Mouse (Mus musculus) limb, embryonic 12.5 days (tissue): ENCODE data around the gene Zfp607a. TPM values are rescaled to one million over a fixed set of nuclear protein-coding genes. Genes with fewer than 3 reads are reported as not detected.
A peak's percentile ranks its signal among the peaks of the same experiment; 100 is the strongest.

Source experiments
- ATAC-seq: fragments of 200-750 bp; cut with Nextera tagmentation; 2 replicates; pipeline ENCODE4 v1.8.0; 2017; ENCODE audit warnings: low read depth, moderate TSS enrichment; ENCODE audit not compliant: insufficient number of reproducible peaks, insufficient read depth, low FRiP score, low TSS enrichment
- H3K27ac ChIP-seq: fragments of 300-500 bp; sonication (generic); 2 replicates; pipeline ENCODE4 v1.5.1; 2016; ENCODE audit warnings: mild to moderate bottlenecking, moderate library complexity
- H3K27me3 ChIP-seq: fragments of 300-500 bp; sonication (generic); 2 replicates; pipeline ENCODE4 v1.6.1; 2016; ENCODE audit warnings: mild to moderate bottlenecking, moderate library complexity
- H3K36me3 ChIP-seq: fragments of 300-500 bp; sonication (generic); 2 replicates; pipeline ENCODE4 v1.6.1; 2016; ENCODE audit warnings: mild to moderate bottlenecking, moderate library complexity
- H3K4me1 ChIP-seq: fragments of 300-500 bp; sonication (generic); replicated peaks from 2 replicates; pipeline ENCODE4 v1.6.1; 2016
- H3K4me2 ChIP-seq: fragments of 300-500 bp; sonication (generic); 2 replicates; pipeline ENCODE4 v1.6.1; 2016; ENCODE audit warnings: mild to moderate bottlenecking, moderate library complexity
- H3K4me3 ChIP-seq: fragments of 300-500 bp; sonication (generic); replicated peaks from 2 replicates; pipeline ENCODE4 v1.5.1; 2016; ENCODE audit warnings: mild to moderate bottlenecking
- H3K9ac ChIP-seq: fragments of 300-500 bp; sonication (generic); replicated peaks from 2 replicates; pipeline ENCODE4 v1.6.1; 2016; ENCODE audit warnings: mild to moderate bottlenecking, moderate library complexity
- H3K9me3 ChIP-seq: fragments of 300-500 bp; sonication (generic); 2 replicates; pipeline ENCODE4 v1.6.1; 2016; ENCODE audit warnings: mild to moderate bottlenecking, moderate library complexity
- WGBS: fragments of 180-500 bp; shearing (Covaris S2); methylation state at CpG from one replicate; pipeline ENCODE4 v1.1.7; 2016; 5-methylcytosine and 5-hydroxymethylcytosine counted together
- polyA plus RNA-seq: library from polyadenylated mRNA; unstranded; fragments of >200 nt; fragmentation: Nextera tagmentation; extraction: Ambion mirVana; gene quantifications from 2 replicates; pipeline ENCODE4 v1.2.1, GENCODE M21; 2016

The Zfp607a gene
- polyA plus RNA-seq = 4.4 and 4.8 TPM in 2 replicates

- 92% methylated on average over 1 of the region's 1 CpGs for WGBS
These were observed at the start of gene Zfp607a for GRCm38 (mm10) chr7:27857227-27857626. Gene Zfp607a (plus strand): TSS chr7:27857527.

GRCm38 (mm10) chr7:27818526-27819110, 38.7 kb upstream of the Zfp607a start:
- peaks cover 68% of the 10 kb centered on the region for H3K36me3 ChIP-seq
- no peak overlapping the region for H3K4me2 ChIP-seq
- no peaks in the 10 kb centered on the region for H3K27me3 ChIP-seq
- no peaks in the 10 kb centered on the region for H3K4me1 ChIP-seq
- 91% methylated on average over 7 of the region's 7 CpGs for WGBS
- H3K9me3 ChIP-seq = no peaks in the 10 kb centered on the region
- H3K27ac ChIP-seq = no peak overlapping the region
- H3K9ac ChIP-seq = no peak overlapping the region
- ATAC-seq = no peak
- H3K4me3 ChIP-seq = no peak overlapping the region

More at GRCm38 (mm10) chr7:27857227-27857626, at the start of gene Zfp607a:
- H3K9me3 ChIP-seq = peaks cover 5% of the 10 kb centered on the region; the same call in 1 of the 2 replicates
- H3K27me3 ChIP-seq = no peaks in the 10 kb centered on the region
- peaks cover 7% of the 10 kb centered on the region; the same call in 1 of the 2 replicates for H3K4me1 ChIP-seq
- no peak within 1 kb of the TSS for H3K9ac ChIP-seq
- no peak within 1 kb of the TSS for H3K4me3 ChIP-seq
- H3K27ac ChIP-seq = no peak within 1 kb of the TSS
- H3K4me2 ChIP-seq = no peak within 1 kb of the TSS
- ATAC-seq = no peak
- peaks cover 23% of the 10 kb centered on the region for H3K36me3 ChIP-seq

GRCm38 (mm10) chr7:27822611-27823010, 34.7 kb upstream of the Zfp607a start:
- no peaks in the 10 kb centered on the region for H3K27me3 ChIP-seq
- ATAC-seq = no peak
- H3K9me3 ChIP-seq = peaks cover 16% of the 10 kb centered on the region
- no peak overlapping the region for H3K4me2 ChIP-seq
- H3K36me3 ChIP-seq = peaks cover 43% of the 10 kb centered on the region
- H3K27ac ChIP-seq = no peak overlapping the region
- H3K4me3 ChIP-seq = no peak overlapping the region
- H3K4me1 ChIP-seq = no peaks in the 10 kb centered on the region
- no peak overlapping the region for H3K9ac ChIP-seq

DNA sequence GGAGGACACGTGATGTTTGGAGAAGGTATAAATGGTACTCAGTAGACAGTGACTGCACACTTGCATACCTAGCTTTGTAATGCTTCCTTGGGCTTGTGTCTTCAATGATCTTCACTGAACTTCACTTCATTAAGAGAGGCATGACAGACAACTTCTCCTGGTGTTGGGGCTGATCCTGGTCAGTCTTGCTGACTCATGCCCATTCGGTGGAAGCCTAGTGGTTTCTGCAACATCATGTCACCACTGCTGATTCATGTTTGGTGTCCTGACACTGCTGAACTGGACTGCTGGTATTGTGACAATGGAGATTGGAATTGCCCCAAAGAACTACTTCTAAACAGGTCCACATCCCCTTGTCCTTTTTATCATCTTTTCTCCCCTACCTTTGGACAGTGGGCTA, 23.2 kb upstream of the Zfp607a start:
- Histone ChIP-seq H3K4me2 (no peak overlapping the region), H3K27me3 (no peaks in the 10 kb centered on the region), H3K9ac (no peak overlapping the region), H3K4me3 (no peak overlapping the region), H3K4me1 (peaks cover 3% of the 10 kb centered on the region), H3K36me3 (no peaks in the 10 kb centered on the region), H3K9me3 (no peaks in the 10 kb centered on the region), H3K27ac (no peak overlapping the region)
- no peak for ATAC-seq
- WGBS = 80% methylated on average over 2 of the region's 2 CpGs

GRCm38 (mm10) chr7:27837896-27838295, 19.4 kb upstream of the Zfp607a start:
- peak overlapping the region; percentile 57 for H3K4me3 ChIP-seq
- ATAC-seq = no peak
- 34% methylated on average over 6 of the region's 6 CpGs for WGBS

GRCm38 (mm10) chr7:27838323-27839249, 18.7 kb upstream of the Zfp607a start, which contains the start of gene Zfp59:
Gene Zfp59 (plus strand): TSS chr7:27838607.
- ATAC-seq = peak; percentile 90
- Histone ChIP-seq H3K4me2 (peak within 1 kb of the TSS; percentile 62), H3K36me3 (0 out of 2 replicates have a peak, but pooled peaks cover under 1% of the 10 kb centered on the region), H3K27ac (peak within 1 kb of the TSS; percentile 82), H3K4me1 (peaks cover 5% of the 10 kb centered on the region), H3K9ac (peak within 1 kb of the TSS; percentile 64), H3K27me3 (no peaks in the 10 kb centered on the region), H3K4me3 (peak within 1 kb of the TSS; percentile 57), H3K9me3 (no peaks in the 10 kb centered on the region)
- WGBS = 3% methylated on average over 34 of the region's 34 CpGs

More at GRCm38 (mm10) chr7:27837896-27838295, 19.4 kb upstream of the Zfp607a start:
- peaks cover 5% of the 10 kb centered on the region for H3K4me1 ChIP-seq
- no peaks in the 10 kb centered on the region for H3K27me3 ChIP-seq
- H3K4me2 ChIP-seq = peak overlapping the region; percentile 62
- no peaks in the 10 kb centered on the region for H3K9me3 ChIP-seq
- peak overlapping the region; percentile 64 for H3K9ac ChIP-seq
- no peaks in the 10 kb centered on the region for H3K36me3 ChIP-seq
- peak overlapping the region; percentile 82 for H3K27ac ChIP-seq

DNA sequence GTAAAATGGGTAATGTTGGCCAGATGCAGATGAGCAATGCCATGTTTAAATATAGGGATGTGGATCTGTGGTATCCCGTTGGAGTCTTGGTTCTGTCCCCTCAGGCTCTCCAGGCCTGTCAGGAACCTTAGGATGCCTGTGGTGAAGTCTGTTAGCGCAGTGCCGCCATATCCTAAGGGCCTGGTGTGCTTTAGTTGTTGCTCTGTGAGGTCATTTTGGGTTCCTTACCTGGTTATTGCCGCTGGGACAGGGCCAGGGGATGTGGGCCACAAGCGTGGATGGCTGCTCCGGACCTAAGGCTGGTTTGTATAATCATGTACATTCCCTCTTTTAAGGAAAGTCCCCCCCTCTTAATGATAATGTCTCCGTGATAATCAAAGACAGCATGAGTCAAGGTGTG, 17.7 kb upstream of the Zfp607a start:
- Histone ChIP-seq H3K4me3 (peak overlapping the region; percentile 57; the same call in 1 of the 2 replicates), H3K36me3 (peaks cover 6% of the 10 kb centered on the region), H3K4me1 (peaks cover 5% of the 10 kb centered on the region), H3K9me3 (no peaks in the 10 kb centered on the region), H3K27me3 (no peaks in the 10 kb centered on the region), H3K27ac (no peak overlapping the region), H3K4me2 (peak overlapping the region; percentile 62), H3K9ac (no peak overlapping the region)
- no peak for ATAC-seq
- 94% methylated on average over 7 of the region's 7 CpGs for WGBS

GRCm38 (mm10) chr7:27840104-27840503, 17.2 kb upstream of the Zfp607a start:
- Histone ChIP-seq H3K9ac (no peak overlapping the region), H3K27me3 (no peaks in the 10 kb centered on the region), H3K4me1 (peaks cover 5% of the 10 kb centered on the region), H3K4me3 (no peak overlapping the region), H3K36me3 (peaks cover 11% of the 10 kb centered on the region), H3K4me2 (no peak overlapping the region), H3K27ac (no peak overlapping the region), H3K9me3 (no peaks in the 10 kb centered on the region)
- 90% methylated on average over 6 of the region's 6 CpGs for WGBS
- ATAC-seq = no peak

DNA sequence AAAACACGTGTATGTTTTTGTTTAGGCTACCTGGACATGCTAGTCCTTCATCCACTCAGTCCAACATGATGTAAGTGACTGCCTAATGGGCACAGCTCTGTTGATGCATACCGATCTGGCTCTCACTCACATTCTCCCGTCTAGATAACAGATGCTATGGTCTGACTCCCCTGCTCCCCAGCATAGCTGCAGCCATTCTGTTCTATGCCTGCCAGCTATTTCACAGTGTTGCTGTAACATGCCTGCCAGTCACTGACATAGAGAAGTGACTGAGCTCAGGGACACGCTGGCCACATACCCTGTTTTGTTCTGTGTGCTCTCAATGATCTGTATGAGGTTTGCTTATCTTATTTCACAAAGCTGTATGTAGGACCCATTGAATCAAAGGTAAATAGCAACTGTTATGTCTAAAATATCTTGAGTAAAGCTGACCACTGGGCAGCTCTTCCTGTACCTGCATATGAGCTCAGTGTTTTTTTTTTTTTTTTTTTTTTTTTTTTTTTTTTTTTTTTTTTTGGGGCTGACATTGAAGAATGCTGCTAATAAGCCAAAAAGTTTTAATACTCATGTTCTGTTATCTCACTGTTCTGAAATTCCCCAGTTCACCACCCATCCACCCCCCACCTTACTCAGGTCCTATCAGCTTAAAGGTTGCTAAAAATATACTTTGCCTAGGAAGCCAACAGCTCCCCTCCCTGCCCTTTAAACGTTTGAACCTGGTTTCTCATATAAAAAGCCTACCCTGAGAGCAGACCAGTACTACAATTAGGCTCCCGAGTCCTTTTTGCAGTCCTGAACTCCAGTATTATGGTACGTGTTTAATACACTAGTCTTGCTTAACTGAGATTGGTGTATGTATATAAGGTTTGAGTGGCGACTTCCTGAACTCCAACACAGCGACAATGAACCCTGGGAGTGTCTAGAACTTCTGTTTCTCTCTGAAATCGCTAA, 2.2 kb downstream of the Zfp607a start:
- no peaks in the 10 kb centered on the region for H3K27me3 ChIP-seq
- WGBS = 30% methylated on average over 10 of the region's 10 CpGs
- peaks cover 19% of the 10 kb centered on the region for H3K36me3 ChIP-seq
- H3K27ac ChIP-seq = peak overlapping the region; percentile 73; the same call in 1 of the 2 replicates
- H3K4me1 ChIP-seq = peaks cover 7% of the 10 kb centered on the region; the same call in 1 of the 2 replicates
- 0 out of 2 replicates have a peak, but pooled peaks have one; percentile 8 for ATAC-seq
- peak overlapping the region; percentile 80 for H3K4me2 ChIP-seq
- peak overlapping the region; percentile 60 for H3K4me3 ChIP-seq
- H3K9ac ChIP-seq = peak overlapping the region; percentile 76
- peaks cover 5% of the 10 kb centered on the region; the same call in 1 of the 2 replicates for H3K9me3 ChIP-seq

DNA sequence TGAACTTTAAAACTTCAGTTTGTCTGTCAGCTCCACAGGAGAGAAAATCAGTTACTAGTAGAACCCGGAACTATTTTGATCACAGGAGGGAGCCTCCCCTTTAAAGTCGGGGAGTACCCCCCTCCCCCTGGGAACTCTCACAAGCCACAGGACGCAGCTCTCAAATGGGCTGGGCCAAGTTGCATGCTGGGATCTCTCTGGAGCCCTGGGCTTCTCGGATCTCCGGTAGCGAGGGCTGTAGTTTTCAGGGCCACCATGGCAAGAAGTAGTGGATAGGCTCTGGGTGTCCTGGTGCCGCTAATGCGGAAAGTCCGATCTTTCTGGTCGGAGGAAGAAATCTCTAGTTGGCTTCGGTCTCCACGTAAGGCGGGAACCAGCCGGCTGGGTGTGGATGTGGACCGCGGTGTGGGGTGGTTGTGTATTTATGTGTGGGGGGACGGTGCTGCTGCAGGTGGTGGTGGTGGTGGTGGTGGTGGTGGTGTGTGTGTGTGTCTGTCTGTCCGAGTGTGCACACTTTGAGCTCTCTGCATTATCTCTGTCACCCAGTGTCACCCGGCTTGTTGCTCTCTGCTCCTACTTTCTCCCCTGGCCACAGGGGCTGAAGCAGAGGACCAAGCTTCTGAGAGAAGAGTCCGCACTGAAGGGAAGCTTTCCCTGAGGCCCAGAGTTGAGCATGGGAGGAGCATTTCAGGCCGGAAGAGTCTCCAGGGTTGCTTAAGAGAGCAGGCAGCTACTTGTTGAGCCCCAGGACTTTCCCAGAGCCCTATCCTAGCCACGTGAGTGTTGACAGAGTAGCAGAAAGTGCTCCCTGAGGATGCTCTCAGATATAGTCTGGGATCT, 3.3 kb downstream of the Zfp607a start:
- Histone ChIP-seq H3K9me3 (peaks cover 5% of the 10 kb centered on the region; the same call in 1 of the 2 replicates), H3K4me1 (peaks cover 7% of the 10 kb centered on the region; the same call in 1 of the 2 replicates), H3K4me2 (peak overlapping the region; percentile 80), H3K4me3 (peak overlapping the region; percentile 60), H3K27me3 (no peaks in the 10 kb centered on the region), H3K27ac (peak overlapping the region; percentile 73), H3K9ac (peak overlapping the region; percentile 76), H3K36me3 (peaks cover 24% of the 10 kb centered on the region)
- ATAC-seq = peak; percentile 84
- under 1% methylated on average over 22 of the region's 22 CpGs for WGBS
